ENCODE assay signal across 19 mouse cellular contexts in genomic region chr12:79435474-79435873, GRCm38 (mm10).
DNase-seq lines count a peak whose midpoint lies in the region; ATAC-seq and TF ChIP-seq lines count a peak whose summit lies in the region.
"Had no signal": no experiment of that assay in that cellular context is flagged by ENCODE, and none has a peak within 500 bp of the region (broad histone marks: within the 10 kb centered on the region; RNA-seq: fewer than 3 reads in every experiment).

No protein-coding gene starts in this region.

- H3K9ac ChIP-seq in forebrain, embryonic 11.5 days (ENCODE audit: low read length), result no peak overlapping the region
- H3K9ac ChIP-seq in lung, embryonic 16.5 days (ENCODE audit: low read length), result no peak overlapping the region
- no peak overlapping the region for H3K9ac ChIP-seq in stomach, embryonic 15.5 days
- no peak overlapping the region for H3K9ac ChIP-seq in kidney, embryonic 14.5 days (ENCODE audit: low read depth, low read length)
- H3K9ac ChIP-seq: liver, embryonic 14.5 days had no signal

- no peak for TF ChIP-seq POLR2A in lung, adult 2 months (IDR thresholded peaks at IDR 0.05; ENCODE audit: borderline replicate concordance, extremely low read depth, low read depth, low read length)

- no peak for DNase-seq in forebrain, embryonic 10.5 days (ENCODE audit: extremely low spot score, low spot score)
- no peak for DNase-seq in forebrain, embryonic 11.5 days (ENCODE audit: low spot score)
- DNase-seq in lung, adult 2 months, result no peak
- no peak for DNase-seq in layer of hippocampus, adult 9-10 months (ENCODE audit: low spot score)
- DNase-seq: cerebellum, adult 2 months; cerebellum, postnatal 36 days; gastrocnemius, postnatal 36 days; kidney, adult 18-20 months; kidney, postnatal 10 days; thymus, adult 18-20 months had no signal

- peak overlapping the region; percentile 20 for H3K27ac ChIP-seq in forebrain, embryonic 10.5 days
- H3K27ac ChIP-seq in forebrain, embryonic 11.5 days (ENCODE audit: low read depth, low read length), result no peak overlapping the region
- H3K27ac ChIP-seq in lung, embryonic 16.5 days (ENCODE audit: low read length), result peak overlapping the region; percentile 17
- H3K27ac ChIP-seq in stomach, embryonic 15.5 days, result peak overlapping the region; percentile 8; the same call in 1 of the 2 replicates
- H3K27ac ChIP-seq in kidney, embryonic 14.5 days (ENCODE audit: low read depth, low read length), result no peak overlapping the region
- H3K27ac ChIP-seq: heart, embryonic 10.5 days; limb, embryonic 10.5 days; liver, embryonic 14.5 days had no signal

- no peak overlapping the region for H3K4me2 ChIP-seq in forebrain, embryonic 11.5 days (ENCODE audit: low read depth, low read length, severe bottlenecking)
- no peak overlapping the region for H3K4me2 ChIP-seq in lung, embryonic 16.5 days (ENCODE audit: low read depth, low read length)
- H3K4me2 ChIP-seq in stomach, embryonic 15.5 days, result no peak overlapping the region
- no peak overlapping the region for H3K4me2 ChIP-seq in kidney, embryonic 14.5 days (replicated peaks; ENCODE audit: low read depth, low read length)

- 73% methylated on average over 3 of the region's 3 CpGs for WGBS in forebrain, embryonic 10.5 days
- WGBS in forebrain, embryonic 11.5 days, result 70% methylated on average over 3 of the region's 3 CpGs
- 79% methylated on average over 3 of the region's 3 CpGs for WGBS in lung, embryonic 16.5 days
- WGBS in lung, adult 2 months, result 56% methylated on average over 3 of the region's 3 CpGs
- 78% methylated on average over 3 of the region's 3 CpGs for WGBS in stomach, embryonic 15.5 days
- WGBS in kidney, embryonic 14.5 days, result 93% methylated on average over 3 of the region's 3 CpGs

- ATAC-seq in forebrain, embryonic 11.5 days (replicated peaks; ENCODE audit: low FRiP score), result no peak
- ATAC-seq in lung, embryonic 16.5 days (ENCODE audit: low read depth), result no peak
- ATAC-seq in granulocyte monocyte progenitor cell, adult 5-6 weeks (replicated peaks; ENCODE audit: poor library complexity, severe bottlenecking), result peak; percentile 77
- ATAC-seq in stomach, embryonic 15.5 days (ENCODE audit: insufficient read depth, low FRiP score, low read depth), result no peak
- ATAC-seq in kidney, embryonic 14.5 days (ENCODE audit: low FRiP score, low TSS enrichment), result no peak
- ATAC-seq: forebrain, embryonic 14.5 days had no signal

- TF ChIP-seq CTCF in lung, adult 2 months (IDR thresholded peaks at IDR 0.05; ENCODE audit: insufficient read depth, low read length), result no peak

- no peaks in the 10 kb centered on the region for H3K9me3 ChIP-seq in forebrain, embryonic 10.5 days
- no peaks in the 10 kb centered on the region for H3K9me3 ChIP-seq in forebrain, embryonic 11.5 days (ENCODE audit: control insufficient read depth, low read length)
- H3K9me3 ChIP-seq in lung, embryonic 16.5 days (ENCODE audit: control insufficient read depth, low read length), result no peaks in the 10 kb centered on the region
- H3K9me3 ChIP-seq in stomach, embryonic 15.5 days, result no peaks in the 10 kb centered on the region
- no peaks in the 10 kb centered on the region for H3K9me3 ChIP-seq in kidney, embryonic 14.5 days (ENCODE audit: control insufficient read depth, low read length)
- H3K9me3 ChIP-seq: heart, embryonic 10.5 days; limb, embryonic 10.5 days had no signal

- no peak overlapping the region for H3K4me3 ChIP-seq in forebrain, embryonic 10.5 days
- no peak overlapping the region for H3K4me3 ChIP-seq in forebrain, embryonic 11.5 days (ENCODE audit: low read depth, low read length)
- H3K4me3 ChIP-seq in lung, embryonic 16.5 days (ENCODE audit: low read length), result no peak overlapping the region
- no peak overlapping the region for H3K4me3 ChIP-seq in lung, adult 2 months (replicated peaks; ENCODE audit: extremely low read depth, low read depth, low read length)
- no peak overlapping the region for H3K4me3 ChIP-seq in stomach, embryonic 15.5 days (replicated peaks)
- no peak overlapping the region for H3K4me3 ChIP-seq in kidney, embryonic 14.5 days (ENCODE audit: low read length)
- H3K4me3 ChIP-seq: heart, embryonic 10.5 days; limb, embryonic 10.5 days had no signal

- no peaks in the 10 kb centered on the region for H3K36me3 ChIP-seq in forebrain, embryonic 10.5 days (replicated peaks)
- H3K36me3 ChIP-seq in forebrain, embryonic 11.5 days (ENCODE audit: control insufficient read depth, insufficient read depth, low read length), result no peaks in the 10 kb centered on the region
- H3K36me3 ChIP-seq in lung, embryonic 16.5 days (ENCODE audit: control insufficient read depth, insufficient read depth, low read length), result no peaks in the 10 kb centered on the region
- no peaks in the 10 kb centered on the region for H3K36me3 ChIP-seq in stomach, embryonic 15.5 days
- no peaks in the 10 kb centered on the region for H3K36me3 ChIP-seq in kidney, embryonic 14.5 days (ENCODE audit: control insufficient read depth, insufficient read depth, low read length)
- H3K36me3 ChIP-seq: heart, embryonic 10.5 days; limb, embryonic 10.5 days had no signal

- H3K4me1 ChIP-seq in forebrain, embryonic 10.5 days, result peaks cover 48% of the 10 kb centered on the region
- peaks cover 10% of the 10 kb centered on the region; the same call in 1 of the 2 replicates for H3K4me1 ChIP-seq in forebrain, embryonic 11.5 days (replicated peaks; ENCODE audit: control insufficient read depth, insufficient read depth, low read length)
- peaks cover 15% of the 10 kb centered on the region; the same call in 1 of the 2 replicates for H3K4me1 ChIP-seq in lung, embryonic 16.5 days (replicated peaks; ENCODE audit: control insufficient read depth, insufficient read depth, low read length)
- H3K4me1 ChIP-seq in lung, adult 2 months (ENCODE audit: control insufficient read depth, insufficient read depth, low read length), result peaks cover 3% of the 10 kb centered on the region
- H3K4me1 ChIP-seq in stomach, embryonic 15.5 days, result peaks cover 13% of the 10 kb centered on the region
- 0 out of 2 replicates have a peak, but pooled peaks cover 8% of the 10 kb centered on the region for H3K4me1 ChIP-seq in kidney, embryonic 14.5 days (ENCODE audit: control insufficient read depth, insufficient read depth, low read length)
- H3K4me1 ChIP-seq: heart, embryonic 10.5 days had no signal

- H3K27me3 ChIP-seq in forebrain, embryonic 10.5 days (ENCODE audit: poor library complexity, severe bottlenecking), result no peaks in the 10 kb centered on the region
- H3K27me3 ChIP-seq in forebrain, embryonic 11.5 days (ENCODE audit: control insufficient read depth, insufficient read depth, low read length), result no peaks in the 10 kb centered on the region
- no peaks in the 10 kb centered on the region for H3K27me3 ChIP-seq in lung, embryonic 16.5 days (ENCODE audit: control insufficient read depth, insufficient read depth, low read depth, low read length)
- H3K27me3 ChIP-seq in stomach, embryonic 15.5 days (replicated peaks), result no peaks in the 10 kb centered on the region
- H3K27me3 ChIP-seq in kidney, embryonic 14.5 days (ENCODE audit: control insufficient read depth, insufficient read depth, low read length), result no peaks in the 10 kb centered on the region
- H3K27me3 ChIP-seq: CH12.LX had no signal

Comparison
In these comparisons a context has a peak if more than half of its experiments do, and no peak if none do; other contexts are left out.
1. H3K27ac ChIP-seq: peak in forebrain, embryonic 10.5 days (single experiment), lung, embryonic 16.5 days (single experiment) and stomach, embryonic 15.5 days (single experiment); none in forebrain, embryonic 11.5 days (single experiment) and kidney, embryonic 14.5 days (single experiment).